Mouse (Mus musculus) macrophage (primary cell): ENCODE results near the gene Arl8b. TPM values are rescaled to one million over a fixed set of nuclear protein-coding genes. Genes with fewer than 3 reads are reported as not detected.

Experiments used
- H3K27ac ChIP-seq: fragments of 350-480 bp; formaldehyde crosslinking; 2 replicates; pipeline ENCODE4 v1.9.0; 2021
- H3K36me3 ChIP-seq: fragments of 350-480 bp; formaldehyde crosslinking; 2 replicates; pipeline ENCODE4 v1.9.0; 2021; ENCODE audit errors: inconsistent target
- H3K4me3 ChIP-seq: fragments of 350-480 bp; formaldehyde crosslinking; 2 replicates; pipeline ENCODE4 v1.9.0; 2021; ENCODE audit errors: inconsistent target
- H3K79me2 ChIP-seq: fragments of 350-480 bp; formaldehyde crosslinking; 2 replicates; pipeline ENCODE4 v1.9.0; 2021; ENCODE audit errors: inconsistent target
- WGBS: methylation state at CpG from one replicate; pipeline ENCODE4 v1.1.7; 2026; ENCODE audit warnings: inconsistent platforms; ENCODE audit not compliant: missing documents; 5-methylcytosine and 5-hydroxymethylcytosine counted together
- polyA plus RNA-seq: library from polyadenylated mRNA; stranded (reverse); fragments of 250-400 nt; gene quantifications from 3 replicates; pipeline ENCODE4 v1.2.4, GENCODE M21; 2018; ENCODE audit warnings: inconsistent platforms

Arl8b gene
- polyA plus RNA-seq, 1 experiment from 2014 or later, result 269 TPM

- Histone ChIP-seq H3K4me3 (no peak overlapping the region), H3K27ac (no peak overlapping the region), H3K79me2 (no peaks in the 10 kb centered on the region), H3K36me3 (no peaks in the 10 kb centered on the region)
- WGBS, result 88% methylated on average over 6 of the region's 6 CpGs
Observed at GRCm38 (mm10) chr6:108773480-108773879, 9.4 kb upstream of the Arl8b start.

- Histone ChIP-seq H3K4me3 (no peak overlapping the region), H3K36me3 (no peaks in the 10 kb centered on the region), H3K27ac (no peak overlapping the region), H3K79me2 (no peaks in the 10 kb centered on the region)
Observed at GRCm38 (mm10) chr6:108776274-108776673, 6.6 kb upstream of the Arl8b start.

GRCm38 (mm10) chr6:108777560-108778287 is 5.2 kb upstream of the Arl8b start:
- 80% methylated on average over 7 of the region's 8 CpGs for WGBS
- Histone ChIP-seq H3K36me3 (no peaks in the 10 kb centered on the region), H3K27ac (no peak overlapping the region), H3K79me2 (no peaks in the 10 kb centered on the region), H3K4me3 (no peak overlapping the region)

- Histone ChIP-seq H3K36me3 (no peaks in the 10 kb centered on the region), H3K27ac (no peak overlapping the region), H3K79me2 (peaks cover 4% of the 10 kb centered on the region), H3K4me3 (no peak overlapping the region)
- 52% methylated on average over 5 of the region's 5 CpGs for WGBS
Observed at GRCm38 (mm10) chr6:108778399-108778798, 4.5 kb upstream of the Arl8b start.

DNA sequence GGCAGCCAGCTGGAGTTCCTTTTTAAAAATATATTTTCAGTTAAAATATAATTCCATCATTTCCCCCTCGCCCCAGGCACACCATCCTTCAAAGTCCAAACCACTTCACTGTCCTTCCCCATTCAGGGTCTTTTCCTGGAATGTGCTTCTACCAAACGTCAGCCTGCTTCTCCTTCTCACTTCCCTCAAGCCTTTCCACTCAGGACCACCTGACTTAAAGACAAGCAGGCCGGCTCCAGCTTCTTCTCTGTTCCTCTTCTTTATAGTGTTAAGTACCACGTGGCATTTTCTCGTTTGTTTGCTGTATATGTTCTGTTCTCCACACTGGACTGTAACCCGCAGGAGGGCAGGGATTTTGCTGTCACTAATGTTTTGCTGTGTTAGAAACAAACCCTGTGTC is 1.0 kb upstream of the Arl8b start:
- Histone ChIP-seq H3K4me3 (no peak overlapping the region), H3K36me3 (no peaks in the 10 kb centered on the region), H3K27ac (peak overlapping the region; percentile 77), H3K79me2 (peaks cover 38% of the 10 kb centered on the region)
- 8% methylated on average over 6 of the region's 6 CpGs for WGBS

GRCm38 (mm10) chr6:108783184-108783881 is 434 bp downstream of the Arl8b start:
- H3K4me3 ChIP-seq, result peak overlapping the region; percentile 90
- WGBS, result under 1% methylated on average over 52 of the region's 57 CpGs
- peak overlapping the region; percentile 85 for H3K27ac ChIP-seq
- no peaks in the 10 kb centered on the region for H3K36me3 ChIP-seq
- H3K79me2 ChIP-seq, result peaks cover 53% of the 10 kb centered on the region

GRCm38 (mm10) chr6:108784056-108784455 is 1.2 kb downstream of the Arl8b start:
- 16% methylated on average over 10 of the region's 11 CpGs for WGBS
- H3K27ac ChIP-seq, result peak overlapping the region; percentile 85

GRCm38 (mm10) chr6:108784796-108785195 is 1.9 kb downstream of the Arl8b start:
- peak overlapping the region; percentile 90 for H3K4me3 ChIP-seq
- H3K27ac ChIP-seq, result peak overlapping the region; percentile 85
- WGBS, result 3% methylated on average over 4 of the region's 5 CpGs
- peaks cover 68% of the 10 kb centered on the region for H3K79me2 ChIP-seq
- 0 out of 2 replicates have a peak, but pooled peaks cover 6% of the 10 kb centered on the region for H3K36me3 ChIP-seq

More at GRCm38 (mm10) chr6:108784056-108784455, 1.2 kb downstream of the Arl8b start:
- Histone ChIP-seq H3K79me2 (peaks cover 60% of the 10 kb centered on the region), H3K4me3 (peak overlapping the region; percentile 90), H3K36me3 (0 out of 2 replicates have a peak, but pooled peaks cover 5% of the 10 kb centered on the region)

- H3K36me3 ChIP-seq, result 0 out of 2 replicates have a peak, but pooled peaks cover 6% of the 10 kb centered on the region
- WGBS, result 95% methylated on average over 3 of the region's 3 CpGs
- H3K4me3 ChIP-seq, result peak overlapping the region; percentile 90; the same call in 1 of the 2 replicates
- 0 out of 2 replicates have a peak overlapping the region, but pooled peaks have one; percentile 85 for H3K27ac ChIP-seq
- peaks cover 75% of the 10 kb centered on the region for H3K79me2 ChIP-seq
Observed at GRCm38 (mm10) chr6:108785551-108785950, 2.7 kb downstream of the Arl8b start.

- H3K79me2 ChIP-seq, result peaks cover 100% of the 10 kb centered on the region
- no peak overlapping the region for H3K27ac ChIP-seq
- H3K4me3 ChIP-seq, result no peak overlapping the region
- H3K36me3 ChIP-seq, result 0 out of 2 replicates have a peak, but pooled peaks cover 6% of the 10 kb centered on the region
- WGBS, result 94% methylated on average over 5 of the region's 5 CpGs
Observed at GRCm38 (mm10) chr6:108791498-108791897, 8.6 kb downstream of the Arl8b start.

DNA sequence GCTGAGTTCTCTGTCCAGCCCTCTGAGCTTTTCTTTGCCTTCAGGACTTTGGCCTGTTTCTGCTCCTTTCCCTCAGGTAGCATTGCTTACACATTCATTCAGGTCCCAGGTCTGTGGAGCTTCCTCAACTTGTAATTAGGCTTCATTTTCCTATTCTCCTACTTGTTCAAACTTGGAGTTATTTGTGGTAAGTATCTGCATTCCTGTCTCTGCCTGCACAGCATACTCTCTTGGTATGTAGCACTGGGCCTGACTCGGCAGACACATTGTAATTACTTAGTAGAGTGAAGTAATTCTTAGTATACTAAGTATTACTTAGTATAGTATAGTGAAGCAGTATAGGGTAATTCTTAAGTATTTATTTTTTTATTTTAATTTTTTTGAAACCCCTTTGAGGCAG is 13.0 kb downstream of the Arl8b start:
- peaks cover 100% of the 10 kb centered on the region for H3K79me2 ChIP-seq
- H3K36me3 ChIP-seq, result no peaks in the 10 kb centered on the region
- H3K27ac ChIP-seq, result no peak overlapping the region
- 100% methylated on average over 1 of the region's 1 CpGs for WGBS
- no peak overlapping the region for H3K4me3 ChIP-seq

DNA sequence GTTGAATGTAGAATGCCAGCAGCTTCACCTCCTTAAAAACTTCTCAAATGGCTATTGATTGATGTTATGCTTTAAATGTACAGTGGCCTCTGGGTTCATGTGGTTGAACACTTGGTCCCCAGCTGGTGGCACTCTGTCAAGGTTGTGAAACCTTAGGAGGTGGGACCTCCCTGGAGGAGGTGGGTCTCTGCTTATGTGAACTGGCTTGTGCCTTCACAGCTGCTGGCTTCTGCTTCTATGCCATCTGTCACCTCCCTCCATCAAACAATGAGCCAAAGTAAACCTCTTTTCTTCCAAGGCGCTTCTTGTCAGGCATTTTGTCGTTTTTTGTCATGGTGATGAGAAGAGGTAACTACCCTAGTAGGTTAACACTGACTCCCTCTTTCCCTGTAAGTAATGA is 13.8 kb downstream of the Arl8b start:
- H3K4me3 ChIP-seq, result no peak overlapping the region
- 90% methylated on average over 2 of the region's 2 CpGs for WGBS
- no peaks in the 10 kb centered on the region for H3K36me3 ChIP-seq
- H3K27ac ChIP-seq, result no peak overlapping the region
- H3K79me2 ChIP-seq, result peaks cover 100% of the 10 kb centered on the region

DNA sequence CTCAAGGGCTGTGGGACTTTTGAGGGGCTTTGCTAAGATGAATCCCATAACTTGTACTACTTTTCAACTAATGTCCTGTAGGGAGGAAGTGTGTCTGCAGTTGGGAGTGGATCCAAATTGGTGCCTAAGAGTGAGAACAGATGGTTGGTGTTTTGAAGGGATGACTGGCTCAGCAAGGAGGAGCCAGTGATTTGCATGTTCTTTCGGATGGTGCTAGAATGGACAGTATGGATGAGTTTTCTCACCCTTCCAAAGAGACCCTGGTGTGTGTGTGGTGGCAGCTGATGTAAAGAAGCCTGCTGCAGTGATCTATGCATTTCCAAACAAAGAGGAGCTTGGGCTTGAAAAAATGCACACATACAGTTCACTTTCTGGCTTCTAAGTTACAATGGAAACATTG is 22.3 kb downstream of the Arl8b start:
- H3K4me3 ChIP-seq, result no peak overlapping the region
- H3K36me3 ChIP-seq, result no peaks in the 10 kb centered on the region
- 92% methylated on average over 1 of the region's 1 CpGs for WGBS
- no peak overlapping the region for H3K27ac ChIP-seq
- peaks cover 100% of the 10 kb centered on the region for H3K79me2 ChIP-seq

DNA sequence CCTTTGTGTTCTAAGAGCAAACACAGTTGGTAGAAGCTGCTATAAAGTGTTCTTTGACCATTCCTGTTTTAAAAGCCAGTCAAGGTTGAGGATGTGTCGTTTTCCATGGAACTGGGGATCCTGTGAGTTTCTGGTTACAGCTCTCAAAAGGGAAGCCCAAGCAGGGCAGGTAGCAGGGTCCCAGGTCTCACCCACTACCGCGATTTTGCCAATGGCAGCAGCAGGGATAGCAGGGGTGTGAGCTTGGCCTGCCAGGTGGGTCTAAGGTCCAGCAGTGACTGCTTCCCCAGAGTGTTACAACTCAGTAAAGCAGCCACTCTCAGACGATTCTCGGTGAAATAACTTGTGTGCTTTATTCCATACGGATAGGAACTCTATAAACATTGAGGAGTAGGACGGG is 23.0 kb downstream of the Arl8b start:
- Histone ChIP-seq H3K4me3 (no peak overlapping the region), H3K79me2 (peaks cover 100% of the 10 kb centered on the region), H3K27ac (no peak overlapping the region), H3K36me3 (no peaks in the 10 kb centered on the region)
- WGBS, result 99% methylated on average over 7 of the region's 7 CpGs

DNA sequence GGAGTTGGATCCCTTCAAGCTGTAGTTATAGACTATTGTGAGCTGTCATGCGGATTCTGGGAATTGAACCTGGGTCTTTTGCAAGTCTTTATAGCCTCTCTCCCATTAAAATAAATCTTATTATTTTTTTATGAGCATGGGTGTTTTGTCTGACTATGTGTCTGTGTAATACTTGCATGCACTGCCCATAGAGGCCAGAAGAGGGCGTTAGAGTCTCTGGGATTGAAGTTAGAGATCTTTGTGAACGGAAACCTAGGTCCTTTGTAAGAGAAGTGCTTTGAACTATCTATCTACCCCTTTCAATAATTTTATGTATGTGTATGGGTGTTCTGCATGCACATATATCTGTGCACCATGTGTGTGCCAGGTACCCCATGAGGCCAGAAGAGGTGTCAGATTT is 24.5 kb downstream of the Arl8b start:
- WGBS, result 82% methylated on average over 3 of the region's 3 CpGs
- Histone ChIP-seq H3K4me3 (no peak overlapping the region), H3K79me2 (peaks cover 100% of the 10 kb centered on the region), H3K27ac (no peak overlapping the region), H3K36me3 (no peaks in the 10 kb centered on the region)
